Mouse (Mus musculus) myocyte (in vitro differentiated cells): ENCODE results near the gene Mbnl2. TPM values are rescaled to one million over a fixed set of nuclear protein-coding genes. Genes with fewer than 3 reads are reported as not detected.

ENCODE experiments used
- H3K27me3 ChIP-seq: one replicate; pipeline ENCODE4 v1.6.1; 2011; ENCODE audit not compliant: control insufficient read depth, insufficient read depth, insufficient read length
- H3K36me3 ChIP-seq: one replicate; pipeline ENCODE4 v1.6.1; 2011; ENCODE audit not compliant: control insufficient read depth, insufficient read depth
- H3K4me2 ChIP-seq: one replicate; pipeline ENCODE4 v1.6.1; 2011; ENCODE audit warnings: low read depth, control low read depth
- H3K4me3 ChIP-seq: one replicate; pipeline ENCODE4 v1.5.1; 2011; ENCODE audit warnings: mild to moderate bottlenecking, control low read depth, moderate library complexity
- H3K79me2 ChIP-seq: one replicate; pipeline ENCODE4 v1.6.1; 2011; ENCODE audit not compliant: control insufficient read depth, insufficient read depth
- H3ac ChIP-seq: one replicate; pipeline ENCODE4 v1.6.1; 2011; ENCODE audit not compliant: control insufficient read depth, insufficient read length
- CEBPB ChIP-seq: IDR thresholded peaks from 2 replicates; pipeline ENCODE4 v1.6.1; 2011; ENCODE audit warnings: mild to moderate bottlenecking, moderate library complexity; ENCODE audit not compliant: poor library complexity, insufficient read depth, severe bottlenecking
- E2F4 ChIP-seq: IDR thresholded peaks from one replicate; pipeline ENCODE4 v1.6.1; 2011; ENCODE audit warnings: mild to moderate bottlenecking, control low read depth, moderate library complexity; ENCODE audit not compliant: insufficient read depth
- MAX ChIP-seq: IDR thresholded peaks from one replicate; pipeline ENCODE4 v1.6.1; 2011; ENCODE audit warnings: low read depth, mild to moderate bottlenecking, control low read depth
- MYOD1 ChIP-seq, 3 experiments: IDR thresholded peaks; one replicate each; pipeline ENCODE4 v1.6.1; 2011; ENCODE audit warnings: control low read depth in 2 of 3, low read depth in 2 of 3, mild to moderate bottlenecking in 2 of 3, moderate library complexity in 1 of 3; ENCODE audit not compliant: insufficient read length in 2 of 3, control insufficient read depth in 1 of 3
- MYOG ChIP-seq, 3 experiments: IDR thresholded peaks; one replicate each; pipeline ENCODE4 v1.6.1; 2011; ENCODE audit warnings: control low read depth in 2 of 3, low read depth in 2 of 3, mild to moderate bottlenecking in 2 of 3; ENCODE audit not compliant: insufficient read length in 2 of 3, control insufficient read depth in 1 of 3, insufficient read depth in 1 of 3
- POLR2A ChIP-seq: IDR thresholded peaks from one replicate; pipeline ENCODE4 v1.6.1; 2011; ENCODE audit warnings: low read depth, mild to moderate bottlenecking, control low read depth, moderate library complexity; ENCODE audit not compliant: insufficient read length
- POLR2AphosphoS2 ChIP-seq: IDR thresholded peaks from one replicate; pipeline ENCODE4 v1.6.1; 2011; ENCODE audit warnings: low read depth, control low read depth; ENCODE audit not compliant: insufficient read length
- REST ChIP-seq: IDR thresholded peaks from one replicate; pipeline ENCODE4 v1.6.1; 2011; ENCODE audit warnings: mild to moderate bottlenecking, control low read depth, moderate library complexity; ENCODE audit not compliant: insufficient read depth, insufficient read length
- SRF ChIP-seq: IDR thresholded peaks from one replicate; pipeline ENCODE4 v1.6.1; 2011; ENCODE audit warnings: low read depth; ENCODE audit not compliant: control insufficient read depth, insufficient read length
- TCF12 ChIP-seq: IDR thresholded peaks from one replicate; pipeline ENCODE4 v1.6.1; 2011; ENCODE audit warnings: mild to moderate bottlenecking, control low read depth; ENCODE audit not compliant: poor library complexity, insufficient read depth, severe bottlenecking
- TCF3 ChIP-seq: IDR thresholded peaks from one replicate; pipeline ENCODE4 v1.6.1; 2011; ENCODE audit warnings: low read depth, control low read depth; ENCODE audit not compliant: insufficient read length
- USF1 ChIP-seq: IDR thresholded peaks from one replicate; pipeline ENCODE4 v1.6.1; 2011; ENCODE audit warnings: low read depth, mild to moderate bottlenecking, control low read depth, moderate library complexity
- polyA plus RNA-seq: library from polyadenylated mRNA; unstranded; fragments of >200 nt; fragmentation: generic; extraction: Trizol; gene quantifications from one replicate; pipeline ENCODE4 v1.2.1, GENCODE M21; 2012; ENCODE audit warnings: missing spikeins

Mbnl2 gene
- polyA plus RNA-seq, 1 experiment, result 38.5 TPM

- no peak overlapping the region for H3K4me2 ChIP-seq
- H3K36me3 ChIP-seq, result peaks cover 34% of the 10 kb centered on the region
- no peak overlapping the region for H3K4me3 ChIP-seq
- H3ac ChIP-seq, result no peak overlapping the region
- H3K27me3 ChIP-seq, result no peaks in the 10 kb centered on the region
- H3K79me2 ChIP-seq, result no peaks in the 10 kb centered on the region
- no peak for TF ChIP-seq MYOD1 (IDR thresholded peaks at IDR 0.05; ENCODE audit: control insufficient read depth in 1 of 3, insufficient read length in 2 of 3, low read depth in 2 of 3)
- TF ChIP-seq POLR2AphosphoS2, result peak; percentile 42
Measured at GRCm38 (mm10) chr14:120433931-120434398, 158.5 kb downstream of the Mbnl2 start.

- Histone ChIP-seq H3K27me3 (no peaks in the 10 kb centered on the region), H3K4me2 (no peak overlapping the region), H3K79me2 (no peaks in the 10 kb centered on the region), H3K4me3 (no peak overlapping the region), H3K36me3 (peaks cover 31% of the 10 kb centered on the region), H3ac (no peak overlapping the region)
- TF ChIP-seq E2F4 (no peak), SRF (no peak), TCF3 (no peak)
Measured at GRCm38 (mm10) chr14:120434831-120435230, 159.4 kb downstream of the Mbnl2 start.

GRCm38 (mm10) chr14:120440716-120441115 is 165.2 kb downstream of the Mbnl2 start:
- TF ChIP-seq MAX (no peak), POLR2A (no peak), USF1 (no peak), TCF12 (no peak), E2F4 (no peak), MYOD1 (IDR thresholded peaks at IDR 0.05; ENCODE audit: control insufficient read depth in 1 of 3, insufficient read length in 2 of 3, low read depth in 2 of 3) (no peak), TCF3 (no peak), REST (no peak), SRF (no peak), CEBPB (no peak), POLR2AphosphoS2 (no peak), MYOG (IDR thresholded peaks at IDR 0.05; ENCODE audit: control insufficient read depth in 1 of 3, insufficient read depth in 1 of 3, insufficient read length in 2 of 3, low read depth in 2 of 3) (no peak)
- Histone ChIP-seq H3K4me3 (no peak overlapping the region), H3K79me2 (no peaks in the 10 kb centered on the region), H3K4me2 (no peak overlapping the region), H3ac (no peak overlapping the region), H3K27me3 (no peaks in the 10 kb centered on the region), H3K36me3 (peaks cover 12% of the 10 kb centered on the region)

- H3K36me3 ChIP-seq, result peaks cover 7% of the 10 kb centered on the region
Measured at GRCm38 (mm10) chr14:120441256-120441655, 165.8 kb downstream of the Mbnl2 start.

GRCm38 (mm10) chr14:120441836-120442235 is 166.4 kb downstream of the Mbnl2 start:
- Histone ChIP-seq H3K4me3 (no peak overlapping the region), H3K4me2 (no peak overlapping the region), H3ac (no peak overlapping the region), H3K79me2 (no peaks in the 10 kb centered on the region), H3K36me3 (peaks cover 5% of the 10 kb centered on the region), H3K27me3 (no peaks in the 10 kb centered on the region)
- no peak for TF ChIP-seq MYOD1 (IDR thresholded peaks at IDR 0.05; ENCODE audit: control insufficient read depth in 1 of 3, insufficient read length in 2 of 3, low read depth in 2 of 3)
- no peak for TF ChIP-seq SRF
- TF ChIP-seq USF1, result no peak
- TF ChIP-seq E2F4, result no peak
- no peak for TF ChIP-seq TCF3
- TF ChIP-seq MYOG (IDR thresholded peaks at IDR 0.05; ENCODE audit: control insufficient read depth in 1 of 3, insufficient read depth in 1 of 3, insufficient read length in 2 of 3, low read depth in 2 of 3), result no peak
- no peak for TF ChIP-seq POLR2A
- TF ChIP-seq REST, result no peak
- no peak for TF ChIP-seq CEBPB
- no peak for TF ChIP-seq POLR2AphosphoS2
- TF ChIP-seq MAX, result no peak
- no peak for TF ChIP-seq TCF12

More at GRCm38 (mm10) chr14:120441256-120441655, 165.8 kb downstream of the Mbnl2 start:
- H3K4me2 ChIP-seq, result no peak overlapping the region
- no peak overlapping the region for H3K4me3 ChIP-seq
- H3ac ChIP-seq, result no peak overlapping the region
- no peaks in the 10 kb centered on the region for H3K27me3 ChIP-seq
- no peak for TF ChIP-seq TCF3
- TF ChIP-seq MYOG (IDR thresholded peaks at IDR 0.05; ENCODE audit: control insufficient read depth in 1 of 3, insufficient read depth in 1 of 3, insufficient read length in 2 of 3, low read depth in 2 of 3), result no peak
- TF ChIP-seq E2F4, result no peak
- TF ChIP-seq MYOD1 (IDR thresholded peaks at IDR 0.05; ENCODE audit: control insufficient read depth in 1 of 3, insufficient read length in 2 of 3, low read depth in 2 of 3), result no peak
- no peak for TF ChIP-seq REST
- TF ChIP-seq MAX, result no peak
- TF ChIP-seq POLR2AphosphoS2, result no peak
- no peak for TF ChIP-seq SRF
- no peak for TF ChIP-seq POLR2A
- no peak for TF ChIP-seq CEBPB
- TF ChIP-seq TCF12, result no peak
- no peak for TF ChIP-seq USF1
- H3K79me2 ChIP-seq, result no peaks in the 10 kb centered on the region
